Mouse (Mus musculus): ENCODE data around the gene Tmem54.

Tmem54 gene

DNA sequence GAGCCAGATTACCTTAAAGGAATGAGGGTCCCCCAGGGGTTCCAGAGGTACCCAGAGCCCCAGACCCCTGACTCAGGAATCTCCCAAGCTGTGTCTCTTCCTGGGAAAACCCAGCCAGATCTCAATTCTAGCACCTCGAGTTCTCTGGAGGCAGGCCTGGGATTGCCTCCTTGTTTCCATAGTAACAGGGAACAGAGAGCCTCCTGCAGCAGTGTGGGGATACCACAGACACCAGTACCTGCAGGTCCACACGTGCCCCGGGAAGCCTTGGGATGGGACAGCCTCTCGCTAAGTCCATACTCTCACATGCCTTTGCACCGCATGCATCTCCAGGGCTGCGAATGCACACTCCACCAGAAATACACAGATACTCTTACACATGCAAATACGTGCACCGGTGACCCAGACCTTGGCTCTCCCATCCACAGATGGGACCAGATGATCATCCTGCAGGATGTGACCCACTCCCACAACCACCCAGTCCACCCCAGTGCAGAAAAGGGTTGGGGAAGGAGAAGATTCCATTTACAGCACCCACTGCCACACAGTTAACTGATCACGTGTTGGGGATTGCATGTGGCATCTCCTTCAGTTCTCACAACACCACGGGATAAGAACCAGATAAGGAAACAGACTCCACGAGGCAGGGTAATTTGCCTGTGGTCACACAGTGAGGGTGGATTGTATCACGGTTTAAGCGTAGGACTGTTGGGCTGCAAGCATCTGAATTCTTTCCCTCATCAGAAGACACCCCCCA, 23.4 kb downstream of the Tmem54 start:
- DNase-seq (ENCODE audit: low read depth, low spot score), result peak; percentile 80

DNA sequence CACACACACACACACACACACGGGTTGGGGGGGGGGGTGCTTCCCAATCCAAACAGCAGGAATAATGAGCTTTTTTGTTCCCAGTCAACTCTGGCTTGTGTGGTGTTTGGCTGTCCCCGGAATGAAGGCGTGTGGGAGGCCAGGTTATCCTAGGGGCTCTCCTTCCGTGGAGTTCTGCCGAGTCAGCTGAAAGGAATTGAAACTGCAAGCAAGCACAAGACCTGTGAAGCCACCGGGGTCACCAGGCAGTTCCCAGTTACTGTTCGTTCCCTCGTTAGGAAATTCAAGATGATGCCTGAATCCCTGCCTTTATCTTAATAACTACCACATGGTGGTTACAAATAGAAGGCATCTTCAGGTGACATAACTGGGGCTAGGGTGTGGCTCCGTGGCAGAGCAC, 24.0 kb downstream of the Tmem54 start:
- DNase-seq (ENCODE audit: low read depth, low spot score), result no peak

DNA sequence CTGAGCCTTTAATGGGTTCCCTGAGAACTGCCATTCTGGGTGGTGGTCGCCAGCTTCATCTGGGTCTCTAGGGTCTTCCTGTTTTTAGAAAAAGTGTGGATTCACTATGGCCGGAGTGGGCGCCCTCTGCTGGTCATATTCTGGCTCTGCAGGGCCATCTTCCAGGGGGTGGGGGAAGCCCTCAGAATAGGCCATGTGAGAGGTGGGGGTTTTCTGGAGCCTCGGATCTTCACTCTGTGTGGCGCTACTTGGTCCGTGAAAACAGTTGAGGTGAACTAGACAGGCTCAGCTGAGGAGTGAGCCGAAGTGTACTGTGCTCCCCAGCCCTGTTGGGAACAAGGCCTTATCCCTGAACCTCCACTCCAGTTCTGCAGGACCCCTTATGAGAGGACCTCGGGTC, 24.8 kb downstream of the Tmem54 start:
- DNase-seq (ENCODE audit: low read depth, low spot score), result peak; percentile 83

DNA sequence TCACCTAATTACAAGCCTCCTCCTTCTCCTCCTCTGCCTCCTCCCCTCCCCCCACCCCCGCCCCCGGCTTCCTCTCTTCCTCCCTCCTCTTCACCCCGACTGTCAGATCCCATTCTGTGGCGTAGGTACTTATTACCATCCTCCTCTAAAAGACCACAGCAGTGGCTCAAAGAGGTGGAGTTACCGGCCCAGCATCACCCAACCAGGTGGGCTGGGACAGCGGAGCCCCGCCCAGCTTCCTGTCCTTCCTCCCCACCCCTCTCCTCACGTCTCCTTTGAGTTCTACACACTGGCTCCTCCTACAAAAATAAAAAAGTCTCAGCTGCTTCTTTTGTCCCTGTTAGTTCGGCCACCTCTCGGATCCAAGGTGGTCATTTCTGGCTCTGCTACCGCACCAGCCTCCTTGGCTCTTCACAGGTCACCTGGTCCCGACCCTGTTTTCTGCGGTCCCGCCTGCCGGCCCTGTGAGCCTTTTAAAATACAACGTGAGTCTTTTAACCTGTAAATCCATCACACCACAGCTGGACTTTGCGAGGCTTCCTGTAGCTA, 25.5 kb downstream of the Tmem54 start:
- DNase-seq (ENCODE audit: low read depth, low spot score), result peak; percentile 95

DNA sequence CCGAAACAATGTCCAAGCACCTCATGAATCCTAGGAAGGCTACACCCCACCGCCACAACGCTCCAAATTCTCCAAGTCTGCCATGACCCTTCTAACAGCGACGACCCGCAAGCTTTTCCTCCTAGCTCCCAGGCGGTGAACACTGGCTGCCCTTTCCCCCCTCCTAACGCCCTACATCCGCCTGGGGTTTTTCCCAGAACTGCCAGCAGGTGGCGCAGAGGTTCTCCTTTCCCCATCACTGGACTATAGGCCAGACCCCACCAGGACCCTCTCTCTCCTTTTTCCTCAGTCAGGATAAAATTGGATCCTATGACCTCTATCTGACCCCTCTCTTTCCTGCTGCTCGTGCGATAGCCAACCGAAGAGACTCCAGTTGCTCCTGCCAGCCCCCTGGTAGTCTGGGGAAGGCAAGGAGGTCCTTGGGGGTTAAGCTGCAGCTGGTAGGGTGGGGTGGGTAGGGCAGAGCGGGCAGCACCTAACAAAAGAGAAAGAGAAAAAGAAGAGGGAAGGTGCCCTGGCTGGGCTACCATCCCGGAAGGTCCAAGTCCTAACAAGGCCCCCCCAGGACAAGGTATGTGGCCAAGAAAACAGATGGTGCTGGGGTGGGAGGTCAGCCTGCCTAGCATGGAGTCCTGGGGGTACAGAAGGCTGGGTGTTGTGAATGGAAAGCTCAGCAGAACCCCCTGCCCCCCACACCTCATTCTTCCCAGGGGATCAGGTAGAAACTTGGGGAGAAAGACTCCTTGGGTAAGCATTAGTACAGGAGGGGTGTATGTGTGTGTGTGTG, 29.6 kb downstream of the Tmem54 start:
- peak; percentile 85 for DNase-seq (ENCODE audit: low read depth, low spot score)

DNA sequence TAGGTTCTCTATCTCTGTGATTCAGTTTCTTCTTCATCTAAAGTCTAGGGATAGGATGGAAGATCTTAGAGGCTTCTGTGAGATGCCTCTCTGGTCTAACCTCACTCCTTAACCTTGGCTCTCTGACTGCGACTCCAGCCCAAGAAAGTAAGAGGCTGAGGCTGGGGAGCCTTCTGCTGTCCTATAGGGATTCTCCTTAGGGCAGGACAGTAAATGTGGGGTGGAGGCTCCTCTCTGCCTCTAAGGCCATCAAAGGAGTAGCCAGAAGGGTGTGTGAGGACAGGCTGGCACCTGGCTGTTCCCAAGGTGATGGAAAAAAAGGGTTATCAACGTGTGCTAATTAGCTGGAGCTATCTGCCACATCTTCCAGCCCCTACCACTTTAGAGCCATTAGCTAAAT, 30.3 kb downstream of the Tmem54 start:
- DNase-seq (ENCODE audit: low read depth, low spot score), result no peak

DNA sequence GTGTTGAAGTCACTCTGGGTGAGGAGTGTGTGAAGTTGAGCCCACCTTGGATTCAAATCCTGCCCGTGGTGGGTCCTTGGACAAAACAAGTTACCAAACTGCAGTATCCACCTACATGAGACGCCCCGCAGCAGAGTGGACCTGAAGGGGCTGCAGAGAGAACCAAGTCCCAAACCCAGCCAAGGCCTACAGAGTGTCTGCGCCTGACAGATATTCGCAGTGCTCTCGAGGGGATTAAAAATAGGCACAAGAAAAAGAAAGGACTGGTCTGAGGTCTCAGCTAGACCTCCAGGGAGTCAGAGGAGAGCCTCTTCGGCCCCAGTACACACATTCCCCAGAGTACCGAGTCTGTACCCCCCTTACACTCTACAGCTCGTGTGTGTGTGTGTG, 30.8 kb downstream of the Tmem54 start:
- DNase-seq (ENCODE audit: low read depth, low spot score), result no peak

DNA sequence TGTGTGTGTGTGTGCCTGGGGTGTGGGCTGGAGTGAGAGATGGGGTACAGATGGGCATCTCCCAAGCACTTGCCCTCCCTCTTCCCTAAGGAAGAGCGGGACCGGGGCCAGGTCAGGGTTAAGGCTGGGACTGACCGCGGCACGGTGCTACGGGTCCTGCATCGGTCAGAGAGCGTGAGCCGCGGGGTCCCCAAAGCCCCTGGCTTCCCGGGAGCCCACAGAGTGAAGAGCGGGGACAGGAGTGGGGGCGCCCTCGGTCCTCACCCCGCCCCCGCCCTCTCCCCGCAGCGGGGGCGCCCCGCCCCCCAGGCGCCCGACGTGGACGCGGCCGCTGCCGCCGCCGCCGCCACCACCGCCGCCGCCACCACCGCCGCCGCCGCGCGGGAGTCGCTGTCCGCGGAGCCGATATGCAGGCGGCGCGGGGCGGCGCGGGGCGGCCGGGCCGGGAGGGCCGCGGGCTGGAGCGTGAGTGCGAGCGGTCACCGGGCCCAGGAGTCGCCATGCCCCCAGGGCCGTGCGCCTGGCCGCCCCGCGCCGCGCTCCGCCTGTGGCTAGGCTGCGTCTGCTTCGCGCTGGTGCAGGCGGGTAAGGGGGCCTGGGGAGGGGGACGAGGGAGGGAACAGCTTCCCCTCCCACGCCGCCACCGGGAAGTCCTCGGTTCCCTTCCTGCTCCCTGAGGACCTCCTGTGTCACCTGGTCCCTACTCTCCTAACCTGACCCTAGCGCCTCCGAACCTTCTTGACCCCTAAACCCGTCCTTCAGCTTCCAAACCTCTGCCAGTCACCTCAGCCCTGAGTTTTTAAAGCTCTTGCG, 31.4 kb downstream of the Tmem54 start, which contains the start of gene Fndc5:
Fndc5 (plus strand) TSS at position 421 of the 813 bp plus-strand sequence.
- peak; percentile 27 for DNase-seq (ENCODE audit: low read depth, low spot score)

DNA sequence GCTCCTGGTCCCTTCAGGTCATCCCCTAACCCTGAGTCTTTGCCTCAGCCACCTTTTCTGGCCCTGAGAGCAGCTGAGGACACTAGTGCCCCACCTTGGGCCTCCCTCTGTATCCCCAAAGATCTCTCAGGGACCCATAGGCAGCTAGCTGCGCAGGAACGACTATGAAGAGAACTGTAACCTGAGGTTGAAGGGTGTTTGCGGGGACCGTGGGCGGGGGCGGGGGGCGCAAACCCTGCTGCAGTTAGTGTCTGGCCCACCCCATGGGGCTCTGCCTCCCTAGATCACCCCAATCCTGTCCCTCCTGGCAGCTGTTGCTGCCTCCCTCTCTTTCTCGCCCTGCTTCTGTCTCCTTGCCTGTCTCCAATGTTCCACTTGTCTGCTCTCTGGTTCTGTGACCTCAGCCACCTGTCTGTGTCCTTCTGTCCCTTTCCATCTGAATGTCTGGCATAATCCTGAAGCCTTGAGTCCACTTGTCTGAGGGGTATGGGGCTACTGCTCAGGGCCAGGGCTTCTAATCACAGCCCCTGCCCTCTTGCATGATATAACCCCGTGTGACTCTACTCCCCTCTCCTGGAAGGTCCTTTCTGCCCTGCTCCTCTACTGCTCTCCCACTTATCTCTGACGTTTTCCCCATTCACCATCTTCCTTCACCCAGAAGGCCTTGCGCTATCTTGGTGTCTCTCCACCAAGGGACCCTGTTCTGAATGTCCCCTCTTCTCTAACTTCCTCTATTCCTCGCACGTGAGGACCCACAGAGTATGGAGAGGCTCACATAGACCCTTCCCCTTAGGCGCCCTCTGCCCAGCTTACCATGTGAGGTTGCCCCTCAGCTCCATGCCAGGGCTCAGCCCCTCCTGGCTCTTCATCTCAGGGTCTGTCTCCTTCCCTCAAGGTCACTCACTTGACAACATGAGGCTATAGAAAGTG, 32.3 kb downstream of the Tmem54 start:
- no peak for DNase-seq (ENCODE audit: low read depth, low spot score)

DNA sequence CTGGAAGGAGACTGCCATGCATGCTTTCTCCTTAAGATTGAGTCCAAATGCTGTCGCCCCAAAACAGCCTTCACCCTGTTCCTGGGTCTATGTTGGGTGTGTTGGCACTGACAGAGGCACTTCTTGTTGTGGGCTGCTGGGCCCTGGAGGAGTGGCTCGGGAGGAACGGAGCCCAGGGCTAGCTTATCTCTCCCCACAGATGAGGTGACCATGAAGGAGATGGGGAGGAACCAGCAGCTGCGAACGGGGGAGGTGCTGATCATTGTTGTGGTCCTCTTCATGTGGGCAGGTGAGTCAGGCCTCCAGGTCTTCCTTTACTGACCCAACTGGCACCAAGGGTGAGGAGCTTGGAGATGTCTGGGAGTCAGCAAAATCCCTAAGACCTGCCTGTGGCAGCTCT, 34.3 kb downstream of the Tmem54 start:
- no peak for DNase-seq (ENCODE audit: low read depth, low spot score)

DNA sequence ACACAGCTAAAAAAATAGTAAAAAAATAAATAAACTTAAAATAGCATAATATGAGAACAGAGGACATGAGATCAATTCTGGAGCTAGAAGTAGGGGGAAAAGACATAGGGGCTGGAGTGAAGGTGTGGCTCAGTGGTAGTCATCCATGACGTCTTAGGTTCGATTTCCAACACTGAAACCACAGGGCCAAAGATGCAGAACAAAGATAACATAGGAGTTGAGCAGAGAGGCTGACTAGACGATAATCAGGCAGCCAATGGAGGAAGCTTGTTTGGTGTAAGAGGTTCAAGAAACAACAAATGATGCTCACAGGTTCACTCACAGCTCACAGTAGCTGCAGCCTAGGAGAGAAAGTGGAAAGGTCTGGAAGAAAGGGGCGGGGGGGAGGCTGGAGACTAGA, 35.5 kb downstream of the Tmem54 start:
- DNase-seq (ENCODE audit: low read depth, low spot score), result no peak

DNA sequence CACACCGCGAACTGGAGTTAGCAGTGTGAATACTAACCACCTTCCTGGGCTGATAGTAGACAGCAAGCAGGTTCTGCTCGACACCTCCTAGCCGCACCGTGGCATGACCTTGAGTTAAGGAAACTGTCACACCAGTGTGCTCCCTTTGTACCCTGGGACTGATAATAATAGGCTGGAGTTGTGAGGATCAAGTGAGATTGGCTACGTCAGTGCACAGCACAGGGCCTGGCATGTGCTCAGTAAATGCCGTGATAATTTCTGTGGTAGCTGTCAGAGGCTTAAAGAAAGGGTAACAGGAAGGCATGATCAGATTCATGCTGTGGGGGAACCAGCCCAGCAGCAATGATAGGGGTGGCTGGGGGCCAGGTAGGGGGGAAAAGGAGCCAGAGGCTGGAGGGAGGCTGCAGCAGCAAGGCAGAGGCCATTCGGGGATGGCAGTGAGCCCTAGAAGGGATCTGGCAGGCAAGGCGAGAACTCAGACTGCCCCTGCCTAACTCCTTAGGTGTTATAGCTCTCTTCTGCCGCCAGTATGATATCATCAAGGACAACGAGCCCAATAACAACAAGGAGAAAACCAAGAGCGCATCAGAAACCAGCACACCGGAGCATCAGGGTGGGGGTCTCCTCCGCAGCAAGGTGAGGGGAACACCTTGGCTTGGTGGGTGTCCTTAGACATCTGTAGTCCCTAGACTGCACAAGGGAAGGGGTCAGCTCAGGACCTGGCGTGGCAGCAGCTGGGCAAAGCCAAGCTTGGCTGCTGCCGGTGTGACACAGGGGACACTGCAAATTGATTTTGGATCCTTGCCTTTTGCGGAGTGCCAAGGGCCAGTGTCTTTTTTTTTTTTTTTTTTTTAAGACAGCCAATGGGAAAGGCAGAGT, 36.5 kb downstream of the Tmem54 start:
- no peak for DNase-seq (ENCODE audit: low read depth, low spot score)

DNA sequence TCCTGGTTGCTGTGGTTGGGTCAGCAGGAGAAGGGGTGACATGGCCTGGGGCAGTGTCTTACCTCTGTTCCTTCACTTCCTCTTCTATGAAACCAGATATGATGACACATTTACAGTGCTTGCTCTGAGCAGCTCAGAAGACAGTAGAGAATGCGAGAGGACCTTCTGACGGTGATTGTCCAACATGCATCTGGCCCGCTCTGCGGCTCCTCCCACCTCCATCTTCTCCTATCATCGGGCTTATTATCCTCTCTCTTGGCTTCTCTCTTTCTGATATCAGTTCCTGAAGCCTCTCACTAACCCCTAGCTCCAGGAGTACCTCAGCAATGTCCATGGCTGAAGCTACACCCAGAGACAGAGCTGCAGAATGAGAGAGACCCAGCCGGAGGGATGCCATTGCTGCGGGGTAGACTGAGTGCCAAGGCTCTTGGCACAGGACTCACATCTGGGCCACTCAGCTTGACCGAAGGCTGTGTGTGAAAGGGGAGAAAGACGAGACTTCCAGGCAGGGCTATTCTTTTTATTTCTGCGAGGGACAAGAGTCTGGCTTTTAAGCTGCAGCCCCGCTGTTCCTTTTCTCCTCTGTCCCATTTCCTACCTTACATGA, 37.2 kb downstream of the Tmem54 start:
- no peak for DNase-seq (ENCODE audit: low read depth, low spot score)

DNA sequence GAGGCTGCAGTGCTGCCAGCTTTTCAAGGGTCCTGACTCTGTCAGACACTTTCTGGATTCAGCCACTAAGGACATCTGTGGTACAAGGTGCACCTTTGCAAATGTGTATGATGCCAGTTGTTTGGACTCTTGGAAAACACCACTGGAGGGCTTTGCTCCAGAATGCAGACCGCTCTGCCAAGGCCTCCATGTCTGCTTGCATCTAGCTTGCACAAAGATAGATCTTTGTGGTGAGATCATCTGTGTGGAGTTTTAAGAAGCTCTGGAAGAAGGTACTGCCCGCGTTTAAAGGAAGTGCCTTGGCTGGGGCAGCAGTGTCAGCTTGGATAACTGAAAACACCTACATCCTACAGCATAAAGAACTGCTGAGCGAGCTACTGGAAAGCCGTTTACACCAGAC, 38.2 kb downstream of the Tmem54 start:
- DNase-seq (ENCODE audit: low read depth, low spot score), result no peak

DNA sequence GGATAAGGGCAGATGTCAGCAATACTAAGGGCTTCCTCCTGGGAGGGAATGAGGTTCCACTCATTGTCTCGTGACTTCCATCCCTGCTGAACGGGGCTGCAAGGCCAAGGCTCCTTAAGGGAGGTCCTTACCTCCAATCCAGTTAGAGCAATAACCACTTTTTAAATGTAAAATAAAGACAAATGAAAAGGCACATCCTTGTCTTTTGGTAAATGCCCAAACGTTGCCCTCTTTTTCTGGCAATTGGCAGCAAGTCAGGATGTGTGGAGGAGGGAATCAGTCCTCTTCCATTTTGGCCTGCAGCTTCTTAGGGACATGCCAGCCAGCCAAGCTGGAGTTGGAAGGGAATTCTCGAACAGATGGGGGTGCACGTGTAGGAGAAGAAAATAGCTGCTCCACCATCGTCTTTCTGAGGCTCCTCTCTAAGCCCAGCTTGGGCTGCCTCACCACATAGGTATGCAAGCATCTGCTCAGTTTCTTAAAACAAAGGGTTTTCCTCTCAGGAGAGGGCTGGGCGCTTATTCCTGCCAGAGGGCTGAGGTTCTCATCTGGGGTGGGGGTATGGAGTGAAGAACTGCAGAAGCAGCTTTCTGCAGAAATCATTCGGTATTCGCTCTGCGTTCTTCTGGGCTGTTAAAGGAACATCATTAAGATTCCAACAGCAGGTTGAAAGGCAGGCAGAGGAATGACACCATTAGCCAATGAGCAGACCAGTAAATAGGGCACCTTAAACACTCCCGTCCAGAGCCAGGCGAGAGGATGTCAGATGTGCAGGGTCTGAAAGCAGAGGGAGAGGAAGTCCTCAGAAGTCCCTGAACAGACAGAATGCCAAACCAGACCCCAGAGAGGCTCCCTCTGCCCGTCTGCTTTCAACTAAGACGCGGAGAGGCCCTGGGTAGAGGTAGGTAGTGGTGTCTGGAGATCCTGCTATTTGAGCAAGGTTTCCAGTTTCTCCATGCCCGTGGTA, 39.3 kb downstream of the Tmem54 start:
- peak; percentile 56 for DNase-seq (ENCODE audit: low read depth, low spot score)

DNA sequence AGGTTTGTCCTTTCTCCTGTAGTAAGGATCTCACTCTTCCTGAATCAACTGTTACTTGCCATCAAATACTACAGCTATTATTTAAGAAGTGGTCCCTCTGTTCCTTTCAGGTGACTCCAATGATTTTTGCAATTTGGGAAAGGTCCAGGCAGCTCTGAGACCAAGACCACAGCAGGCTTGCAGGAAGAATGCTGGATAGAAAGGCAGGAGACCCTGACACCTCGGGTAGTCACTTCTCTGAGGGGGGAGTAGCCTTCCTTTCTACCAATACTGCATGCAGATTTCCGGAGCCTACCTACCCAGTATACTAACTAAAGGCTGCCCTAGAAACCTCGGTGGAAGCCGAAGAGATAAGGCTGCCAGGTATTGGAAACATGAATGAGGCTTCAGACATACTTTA, 40.1 kb downstream of the Tmem54 start:
- DNase-seq (ENCODE audit: low read depth, low spot score), result no peak

DNA sequence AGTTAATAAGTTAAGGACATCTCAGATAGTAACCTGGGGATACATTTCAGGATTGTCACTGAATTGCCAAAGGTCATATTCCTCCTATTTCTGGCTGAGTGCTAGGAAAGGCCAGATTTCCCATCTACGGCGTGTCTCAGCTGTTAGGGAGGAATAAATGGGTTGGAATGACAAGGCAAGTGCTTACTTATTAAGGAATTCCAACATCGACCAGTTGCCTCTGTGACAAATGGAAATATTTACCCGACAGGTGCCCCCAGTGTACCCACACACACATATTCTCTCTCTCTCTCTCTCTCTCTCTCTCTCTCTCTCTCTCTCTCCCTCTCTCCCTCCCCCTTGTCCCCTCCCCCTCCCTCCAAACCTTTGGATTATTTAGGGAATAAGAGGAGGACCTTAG, 40.6 kb downstream of the Tmem54 start:
- no peak for DNase-seq (ENCODE audit: low read depth, low spot score)

DNA sequence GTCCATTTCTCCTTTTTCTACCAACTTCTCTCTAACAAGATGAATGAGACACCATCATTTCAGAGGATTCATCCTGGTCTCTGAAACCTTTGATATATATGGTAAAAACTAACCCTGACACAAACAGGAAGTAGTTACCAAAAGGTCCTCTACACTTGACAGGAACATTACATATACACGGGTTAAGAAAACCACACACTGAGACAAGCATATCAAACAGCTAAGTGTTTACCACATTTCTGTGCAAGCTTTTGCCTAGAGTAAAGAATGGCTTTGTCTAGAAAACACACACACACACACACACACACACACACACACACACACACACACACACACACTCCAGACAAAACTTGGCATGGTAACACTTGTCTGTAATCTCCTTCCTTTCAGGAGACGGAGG, 41.0 kb downstream of the Tmem54 start:
- DNase-seq (ENCODE audit: low read depth, low spot score), result no peak
